Mouse (Mus musculus) lung, postnatal 0 days (tissue): Measurements from ENCODE around the gene Mon2. TPM values are rescaled to one million over a fixed set of nuclear protein-coding genes. Genes with fewer than 3 reads are reported as not detected.

Experiments
- ATAC-seq: fragments of 200-750 bp; cut with Nextera tagmentation; 2 replicates; pipeline ENCODE4 v1.8.0; 2017; ENCODE audit warnings: moderate library complexity
- DNase-seq: peaks from one replicate; pipeline ENCODE4 v3.0.0-alpha.2; 2016; ENCODE audit warnings: low spot score
- H3K27ac ChIP-seq: fragments of 300-500 bp; sonication (generic); 2 replicates; pipeline ENCODE4 v1.5.1; 2014; ENCODE audit warnings: antibody characterized with exemption, mild to moderate bottlenecking, low read length, mixed read lengths
- H3K27me3 ChIP-seq: fragments of 300-500 bp; sonication (generic); replicated peaks from 2 replicates; pipeline ENCODE4 v1.6.1; 2014; ENCODE audit warnings: low read length, mixed read lengths; ENCODE audit not compliant: insufficient read depth
- H3K36me3 ChIP-seq: fragments of 300-500 bp; sonication (generic); 2 replicates; pipeline ENCODE4 v1.6.1; 2014; ENCODE audit warnings: low read length, mixed read lengths; ENCODE audit not compliant: insufficient read depth
- H3K4me1 ChIP-seq: fragments of 300-500 bp; sonication (generic); 2 replicates; pipeline ENCODE4 v1.6.1; 2014; ENCODE audit warnings: antibody characterized with exemption, low read depth, low read length, mixed read lengths; ENCODE audit not compliant: insufficient read depth
- H3K4me2 ChIP-seq: fragments of 300-500 bp; sonication (generic); replicated peaks from 2 replicates; pipeline ENCODE4 v1.6.1; 2014; ENCODE audit warnings: low read depth, mild to moderate bottlenecking, low read length, moderate library complexity, mixed read lengths
- H3K4me3 ChIP-seq: fragments of 300-500 bp; sonication (generic); 2 replicates; pipeline ENCODE4 v1.5.1; 2014; ENCODE audit warnings: low read depth, low read length
- H3K9ac ChIP-seq: fragments of 300-500 bp; sonication (generic); replicated peaks from 2 replicates; pipeline ENCODE4 v1.6.1; 2014; ENCODE audit warnings: low read depth, mild to moderate bottlenecking
- H3K9me3 ChIP-seq: fragments of 300-500 bp; sonication (generic); 2 replicates; pipeline ENCODE4 v1.6.1; 2016; ENCODE audit warnings: low read length, mixed read lengths
- CTCF ChIP-seq: IDR thresholded peaks from 2 replicates; pipeline ENCODE4 v1.5.1; 2016; ENCODE audit warnings: antibody characterized with exemption, mild to moderate bottlenecking
- EP300 ChIP-seq: IDR thresholded peaks from 2 replicates; pipeline ENCODE4 v1.6.1; 2016; ENCODE audit warnings: antibody characterized with exemption, mild to moderate bottlenecking, control low read depth
- WGBS: fragments of 180-500 bp; shearing (Covaris S2); extraction: QIAGEN DNeasy Blood & Tissue Kit; methylation state at CpG from one replicate; pipeline ENCODE4 v1.1.7; 2014; 5-methylcytosine and 5-hydroxymethylcytosine counted together
- polyA plus RNA-seq: library from polyadenylated mRNA; unstranded; fragments of >200 nt; fragmentation: Nextera tagmentation; extraction: Ambion mirVana; gene quantifications from 2 replicates; pipeline ENCODE4 v1.2.1, GENCODE M21; 2015

Gene Mon2
- polyA plus RNA-seq = 26.4 and 27.2 TPM in 2 replicates

DNA sequence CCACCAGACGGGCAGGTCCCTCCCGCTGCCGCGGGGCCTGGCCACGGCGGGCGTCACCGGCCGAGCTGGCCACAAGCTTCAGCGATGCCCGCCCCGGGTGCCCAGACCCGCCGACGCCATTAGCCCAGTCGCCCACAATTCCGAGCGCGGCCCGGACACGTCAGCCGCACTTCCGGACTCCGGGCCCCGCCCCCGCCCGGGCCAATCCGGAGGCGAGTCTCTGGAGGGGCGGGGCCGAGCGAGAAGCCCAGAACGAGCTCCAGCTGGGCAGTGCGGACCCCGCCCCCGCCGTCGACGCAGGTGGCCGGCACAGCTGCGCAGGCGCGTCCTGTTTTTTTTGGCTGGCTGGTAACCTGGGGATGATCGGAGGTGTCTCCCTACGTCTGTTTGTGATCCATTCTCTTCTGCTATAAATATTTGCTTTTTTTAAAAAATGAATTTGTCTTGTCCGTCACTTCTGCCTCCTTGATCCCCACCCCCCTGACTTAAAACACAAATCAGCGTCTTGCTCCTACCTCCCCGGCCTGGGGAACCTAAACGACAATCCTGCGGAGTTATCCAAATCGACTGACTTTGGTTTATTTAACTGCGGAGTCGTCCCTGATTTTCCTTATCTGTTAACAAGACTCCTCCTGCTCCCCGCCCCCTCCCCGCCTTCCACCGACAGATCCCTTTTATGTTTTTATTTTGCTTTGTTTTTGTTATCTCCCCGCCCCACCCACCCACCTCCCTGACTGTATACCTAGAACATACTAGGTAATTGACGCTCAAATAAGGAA is at the start of gene Mon2:
Mon2 (minus strand) TSS at position 261 of the 779 bp plus-strand sequence.
- Histone ChIP-seq H3K36me3 (no peaks in the 10 kb centered on the region), H3K4me2 (peak within 1 kb of the TSS; percentile 67), H3K9ac (peak within 1 kb of the TSS; percentile 95), H3K9me3 (no peaks in the 10 kb centered on the region), H3K4me3 (peak within 1 kb of the TSS; percentile 96), H3K27ac (peak within 1 kb of the TSS; percentile 92), H3K27me3 (no peaks in the 10 kb centered on the region), H3K4me1 (peaks cover 11% of the 10 kb centered on the region; the same call in 1 of the 2 replicates)
- no peak for TF ChIP-seq CTCF
- TF ChIP-seq EP300 = 0 out of 2 replicates have a peak, but pooled peaks have one; percentile 25
- WGBS = 4% methylated on average over 54 of the region's 58 CpGs
- DNase-seq (peak; percentile 98), ATAC-seq (peak; percentile 99)

DNA sequence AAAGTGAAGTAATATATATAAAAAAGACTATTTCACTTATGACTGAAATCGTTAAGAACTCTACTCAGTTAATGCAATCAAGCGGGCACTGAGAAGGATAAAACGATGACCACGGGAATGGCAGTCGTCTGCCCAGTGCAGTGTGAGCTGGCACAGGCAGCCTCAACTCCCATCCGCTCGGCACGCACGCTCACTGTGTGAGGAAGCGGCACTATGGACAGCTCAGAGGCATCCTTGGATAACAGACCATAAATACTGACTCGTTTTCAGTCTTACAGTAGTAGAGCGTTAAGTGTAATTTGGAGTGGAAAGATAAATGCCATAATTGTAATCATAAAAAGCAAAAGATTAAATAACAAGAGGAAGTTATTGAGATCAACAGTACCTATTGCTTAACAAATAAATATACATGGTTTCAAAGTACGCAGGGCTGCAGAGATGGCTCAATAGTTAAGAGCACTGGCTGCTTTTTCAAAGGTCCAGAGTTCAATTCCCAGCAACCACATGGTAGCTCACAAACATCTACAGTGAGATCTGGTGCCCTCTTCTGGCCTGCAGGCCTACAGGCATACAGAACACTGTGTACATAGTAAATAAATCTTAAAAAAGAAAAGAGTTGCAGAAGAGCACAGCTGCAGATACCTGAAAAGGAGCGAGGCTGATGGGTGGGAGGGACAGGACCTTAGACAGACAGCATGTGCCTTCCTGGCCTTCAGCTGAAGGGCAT is 44.5 kb upstream of the Mon2 start:
- no peak overlapping the region for H3K4me3 ChIP-seq
- no peaks in the 10 kb centered on the region for H3K4me1 ChIP-seq
- H3K36me3 ChIP-seq = peaks cover 37% of the 10 kb centered on the region; the same call in 1 of the 2 replicates
- no peak overlapping the region for H3K9ac ChIP-seq
- no peak overlapping the region for H3K4me2 ChIP-seq
- no peaks in the 10 kb centered on the region for H3K9me3 ChIP-seq
- DNase-seq = no peak
- WGBS = 91% methylated on average over 14 of the region's 14 CpGs
- ATAC-seq = no peak
- H3K27me3 ChIP-seq = no peaks in the 10 kb centered on the region
- TF ChIP-seq CTCF (peak; percentile 35), EP300 (no peak)
- no peak overlapping the region for H3K27ac ChIP-seq

DNA sequence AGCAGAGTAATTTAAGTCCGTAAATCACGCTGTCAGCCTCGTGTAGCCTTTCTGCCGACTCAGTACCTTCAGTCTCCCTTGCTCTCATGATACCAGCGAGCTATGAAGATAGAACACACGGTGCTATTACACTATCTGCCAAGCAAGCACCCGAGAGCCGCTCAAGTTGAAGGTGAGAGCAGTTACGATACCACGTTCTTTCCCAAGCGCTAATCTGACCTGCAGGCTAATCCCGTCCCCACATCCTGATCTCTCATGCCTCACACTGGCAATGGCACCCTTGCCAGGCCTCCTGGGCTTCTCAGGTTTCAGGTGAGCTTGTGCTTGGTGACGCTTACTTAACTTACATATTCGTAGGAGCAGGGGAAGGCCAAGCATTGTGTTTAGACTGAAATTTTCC is 40.6 kb upstream of the Mon2 start:
- Histone ChIP-seq H3K9me3 (no peaks in the 10 kb centered on the region), H3K27ac (no peak overlapping the region), H3K4me1 (no peaks in the 10 kb centered on the region), H3K4me2 (no peak overlapping the region), H3K4me3 (no peak overlapping the region), H3K9ac (no peak overlapping the region), H3K36me3 (peaks cover 26% of the 10 kb centered on the region), H3K27me3 (no peaks in the 10 kb centered on the region)
- DNase-seq (no peak), ATAC-seq (no peak)
- TF ChIP-seq CTCF (no peak), EP300 (no peak)
- 82% methylated on average over 14 of the region's 14 CpGs for WGBS

DNA sequence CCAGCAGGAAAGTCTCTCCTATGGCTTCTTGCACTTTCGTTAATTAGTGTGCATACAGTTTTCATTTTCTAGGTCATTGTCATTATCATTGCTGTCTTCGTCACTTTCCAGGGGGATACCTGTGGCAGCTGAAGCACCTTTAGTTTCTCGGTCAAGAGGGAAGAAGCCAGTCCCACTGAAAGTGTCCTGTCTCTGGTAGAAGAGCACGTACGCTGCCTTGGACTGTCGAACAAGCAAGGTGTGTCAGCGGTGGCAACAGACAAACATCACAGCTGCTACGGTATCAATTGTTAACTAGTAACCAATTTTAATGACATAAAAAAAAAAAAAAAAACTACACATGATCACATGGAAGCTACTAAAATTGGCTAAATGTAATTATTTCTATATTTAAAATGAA is 37.2 kb upstream of the Mon2 start:
- Histone ChIP-seq H3K9ac (no peak overlapping the region), H3K27ac (no peak overlapping the region), H3K4me2 (no peak overlapping the region), H3K36me3 (peaks cover 9% of the 10 kb centered on the region), H3K4me1 (no peaks in the 10 kb centered on the region), H3K4me3 (no peak overlapping the region), H3K27me3 (no peaks in the 10 kb centered on the region), H3K9me3 (no peaks in the 10 kb centered on the region)
- no peak for DNase-seq
- TF ChIP-seq EP300 = no peak
- TF ChIP-seq CTCF = no peak
- WGBS = 93% methylated on average over 8 of the region's 8 CpGs
- ATAC-seq = no peak

DNA sequence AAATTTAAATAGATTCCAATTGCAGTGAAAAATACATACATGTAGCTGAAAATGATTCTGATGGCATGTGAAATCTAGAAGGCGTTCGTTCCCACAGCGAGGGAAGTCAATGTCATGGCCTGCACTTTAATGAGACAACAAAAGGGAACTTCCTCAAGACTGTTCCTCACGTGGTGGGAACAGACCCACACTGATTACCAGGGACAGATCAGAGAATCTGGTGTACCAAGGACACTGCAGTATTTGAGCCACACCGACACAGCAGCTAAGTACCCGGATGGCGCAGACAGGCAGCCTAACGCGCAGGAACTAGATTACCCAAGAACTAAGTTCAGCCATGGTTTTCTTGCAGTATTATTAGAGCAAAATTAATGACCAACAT is 36.5 kb upstream of the Mon2 start:
- H3K9ac ChIP-seq = no peak overlapping the region
- no peak for TF ChIP-seq EP300
- TF ChIP-seq CTCF = no peak
- ATAC-seq (no peak), DNase-seq (no peak)
- H3K4me3 ChIP-seq = no peak overlapping the region
- H3K27me3 ChIP-seq = no peaks in the 10 kb centered on the region
- H3K27ac ChIP-seq = no peak overlapping the region
- H3K36me3 ChIP-seq = peaks cover 9% of the 10 kb centered on the region
- H3K9me3 ChIP-seq = no peaks in the 10 kb centered on the region
- no peak overlapping the region for H3K4me2 ChIP-seq
- no peaks in the 10 kb centered on the region for H3K4me1 ChIP-seq
- 88% methylated on average over 9 of the region's 9 CpGs for WGBS

DNA sequence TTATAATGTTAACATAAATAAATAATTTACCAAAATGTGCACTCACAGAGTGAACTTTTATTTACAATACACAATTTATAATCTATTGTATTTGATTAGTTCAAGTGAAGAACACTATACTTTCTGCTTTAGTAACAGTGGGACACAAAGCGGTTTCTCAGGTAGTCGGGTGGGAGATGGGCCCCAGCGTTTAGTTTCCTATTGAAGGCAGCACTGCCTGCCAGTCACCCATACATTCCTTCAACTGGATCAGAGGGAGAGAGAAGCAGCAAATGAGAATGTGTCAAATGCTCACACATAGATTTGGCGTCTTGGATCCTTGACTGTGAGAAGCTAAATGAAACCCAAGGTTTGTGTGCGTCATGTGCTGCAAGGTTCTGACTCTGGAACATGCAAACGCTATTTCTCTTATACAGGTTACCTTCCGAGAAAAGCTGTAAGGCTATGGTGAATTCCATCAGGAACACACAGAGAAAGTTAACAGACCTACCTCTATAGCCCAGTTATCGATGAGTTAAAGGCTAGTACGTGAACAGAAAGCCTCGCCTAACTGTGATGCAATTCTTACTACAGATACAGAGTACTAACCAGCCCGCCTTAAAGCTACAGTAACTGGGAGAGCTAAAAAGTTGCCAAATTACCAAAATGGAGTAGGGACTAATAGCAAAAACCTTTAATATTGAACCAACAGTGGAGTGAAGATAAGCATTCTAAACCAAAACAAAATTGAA is 35.9 kb upstream of the Mon2 start:
- Histone ChIP-seq H3K4me3 (no peak overlapping the region), H3K36me3 (peaks cover 9% of the 10 kb centered on the region)
- WGBS = 77% methylated on average over 11 of the region's 11 CpGs

More for the DNA sequence above, 35.9 kb upstream of the Mon2 start:
- no peak for ATAC-seq
- no peak overlapping the region for H3K4me2 ChIP-seq
- H3K9me3 ChIP-seq = no peaks in the 10 kb centered on the region
- no peak for TF ChIP-seq CTCF
- TF ChIP-seq EP300 = no peak
- H3K4me1 ChIP-seq = no peaks in the 10 kb centered on the region
- no peak for DNase-seq
- no peak overlapping the region for H3K27ac ChIP-seq
- H3K27me3 ChIP-seq = no peaks in the 10 kb centered on the region
- H3K9ac ChIP-seq = no peak overlapping the region
